Mouse (Mus musculus) embryonic facial prominence, embryonic 11.5 days (tissue): ENCODE results near the gene Xxylt1. TPM values are rescaled to one million over a fixed set of nuclear protein-coding genes. Genes with fewer than 3 reads are reported as not detected.

Experiments
- ATAC-seq: fragments of 200-750 bp; cut with Nextera tagmentation; replicated peaks from 2 replicates; pipeline ENCODE4 v1.8.0; 2017; ENCODE audit warnings: low read depth; ENCODE audit not compliant: insufficient number of reproducible peaks, low FRiP score, low TSS enrichment
- DNase-seq: peaks from one replicate; pipeline ENCODE4 v3.0.0-alpha.2; 2015; ENCODE audit warnings: low spot score
- H3K27ac ChIP-seq: fragments of 300-500 bp; sonication (generic); replicated peaks from 2 replicates; pipeline ENCODE4 v1.5.1; 2014; ENCODE audit warnings: mild to moderate bottlenecking, low read depth, low read length, control low read depth
- H3K27me3 ChIP-seq: fragments of 300-500 bp; sonication (generic); 2 replicates; pipeline ENCODE4 v1.6.1; 2014; ENCODE audit warnings: mild to moderate bottlenecking, low read length, moderate library complexity, mixed read lengths; ENCODE audit not compliant: control insufficient read depth, insufficient read depth
- H3K36me3 ChIP-seq: fragments of 300-500 bp; sonication (generic); replicated peaks from 2 replicates; pipeline ENCODE4 v1.6.1; 2014; ENCODE audit warnings: low read depth, mild to moderate bottlenecking, low read length, moderate library complexity, mixed read lengths; ENCODE audit not compliant: control insufficient read depth, insufficient read depth
- H3K4me1 ChIP-seq: fragments of 300-500 bp; sonication (generic); 2 replicates; pipeline ENCODE4 v1.6.1; 2014; ENCODE audit warnings: low read length, mixed read lengths; ENCODE audit not compliant: control insufficient read depth, insufficient read depth
- H3K4me2 ChIP-seq: fragments of 300-500 bp; sonication (generic); 2 replicates; pipeline ENCODE4 v1.6.1; 2014; ENCODE audit warnings: low read depth, mild to moderate bottlenecking, control low read depth, low read length, moderate library complexity
- H3K4me3 ChIP-seq: fragments of 300-500 bp; sonication (generic); 2 replicates; pipeline ENCODE4 v1.5.1; 2014; ENCODE audit warnings: low read depth, low read length, control low read depth
- H3K9ac ChIP-seq: fragments of 300-500 bp; sonication (generic); replicated peaks from 2 replicates; pipeline ENCODE4 v1.6.1; 2014; ENCODE audit warnings: mild to moderate bottlenecking, control low read depth, low read length
- H3K9me3 ChIP-seq: fragments of 300-500 bp; sonication (generic); replicated peaks from 2 replicates; pipeline ENCODE4 v1.6.1; 2016; ENCODE audit warnings: mild to moderate bottlenecking, low read length, inconsistent platforms, mixed read lengths; ENCODE audit not compliant: control insufficient read depth
- WGBS: fragments of 180-500 bp; shearing (Covaris S2); extraction: QIAGEN DNeasy Blood & Tissue Kit; methylation state at CpG from one replicate; pipeline ENCODE4 v1.1.7; 2014; 5-methylcytosine and 5-hydroxymethylcytosine counted together
- polyA plus RNA-seq: library from polyadenylated mRNA; unstranded; fragments of >200 nt; fragmentation: Nextera tagmentation; extraction: Ambion mirVana; gene quantifications from 2 replicates; pipeline ENCODE4 v1.2.1, GENCODE M21; 2014

Gene Xxylt1
- polyA plus RNA-seq, 1 experiment from 2014 or later: 16.3 TPM

GRCm38 (mm10) chr16:30939903-30940302 is 141.3 kb downstream of the Xxylt1 start:
- H3K9ac ChIP-seq: no peak overlapping the region
- no peaks in the 10 kb centered on the region for H3K27me3 ChIP-seq
- DNase-seq (peak; percentile 40), ATAC-seq (no peak)
- no peaks in the 10 kb centered on the region for H3K9me3 ChIP-seq
- 0% methylated on average over 3 of the region's 3 CpGs for WGBS
- H3K27ac ChIP-seq: no peak overlapping the region
- no peak overlapping the region for H3K4me2 ChIP-seq
- no peaks in the 10 kb centered on the region for H3K36me3 ChIP-seq
- no peaks in the 10 kb centered on the region for H3K4me1 ChIP-seq
- H3K4me3 ChIP-seq: no peak overlapping the region

GRCm38 (mm10) chr16:30939210-30939609 is 142.0 kb downstream of the Xxylt1 start:
- WGBS: 69% methylated on average over 8 of the region's 8 CpGs
- Histone ChIP-seq H3K4me3 (no peak overlapping the region), H3K4me2 (no peak overlapping the region), H3K9me3 (no peaks in the 10 kb centered on the region), H3K9ac (no peak overlapping the region), H3K36me3 (no peaks in the 10 kb centered on the region), H3K27ac (no peak overlapping the region), H3K4me1 (no peaks in the 10 kb centered on the region), H3K27me3 (no peaks in the 10 kb centered on the region)
- DNase-seq (peak; percentile 25), ATAC-seq (no peak)

GRCm38 (mm10) chr16:30938664-30939063 is 142.6 kb downstream of the Xxylt1 start:
- Histone ChIP-seq H3K9ac (no peak overlapping the region), H3K27me3 (no peaks in the 10 kb centered on the region), H3K9me3 (no peaks in the 10 kb centered on the region), H3K36me3 (no peaks in the 10 kb centered on the region), H3K4me2 (no peak overlapping the region), H3K4me1 (no peaks in the 10 kb centered on the region), H3K4me3 (no peak overlapping the region), H3K27ac (no peak overlapping the region)
- DNase-seq (no peak), ATAC-seq (no peak)
- 90% methylated on average over 3 of the region's 3 CpGs for WGBS

GRCm38 (mm10) chr16:30937665-30938064 is 143.6 kb downstream of the Xxylt1 start:
- Histone ChIP-seq H3K9me3 (no peaks in the 10 kb centered on the region), H3K4me3 (no peak overlapping the region), H3K4me1 (no peaks in the 10 kb centered on the region), H3K27ac (no peak overlapping the region), H3K36me3 (no peaks in the 10 kb centered on the region), H3K9ac (no peak overlapping the region), H3K4me2 (no peak overlapping the region), H3K27me3 (no peaks in the 10 kb centered on the region)
- 90% methylated on average over 3 of the region's 3 CpGs for WGBS
- DNase-seq: no peak
- no peak for ATAC-seq

- ATAC-seq (no peak), DNase-seq (no peak)
- Histone ChIP-seq H3K36me3 (no peaks in the 10 kb centered on the region), H3K4me2 (no peak overlapping the region), H3K27me3 (no peaks in the 10 kb centered on the region), H3K27ac (no peak overlapping the region), H3K9ac (no peak overlapping the region), H3K9me3 (no peaks in the 10 kb centered on the region), H3K4me3 (no peak overlapping the region), H3K4me1 (no peaks in the 10 kb centered on the region)
- WGBS: 26% methylated on average over 6 of the region's 6 CpGs
These were observed 144.8 kb downstream of the Xxylt1 start for GRCm38 (mm10) chr16:30936471-30936870.

- no peak for ATAC-seq
- H3K4me1 ChIP-seq: no peaks in the 10 kb centered on the region
- no peak for DNase-seq
- no peaks in the 10 kb centered on the region for H3K9me3 ChIP-seq
- 74% methylated on average over 7 of the region's 7 CpGs for WGBS
- no peaks in the 10 kb centered on the region for H3K36me3 ChIP-seq
- no peak overlapping the region for H3K4me2 ChIP-seq
- H3K27ac ChIP-seq: no peak overlapping the region
- H3K9ac ChIP-seq: no peak overlapping the region
- H3K4me3 ChIP-seq: no peak overlapping the region
- H3K27me3 ChIP-seq: no peaks in the 10 kb centered on the region
These were observed 145.2 kb downstream of the Xxylt1 start for GRCm38 (mm10) chr16:30936012-30936461.

GRCm38 (mm10) chr16:30934967-30935690 is 146.1 kb downstream of the Xxylt1 start:
- no peak overlapping the region for H3K4me2 ChIP-seq
- H3K9me3 ChIP-seq: no peaks in the 10 kb centered on the region
- H3K4me1 ChIP-seq: no peaks in the 10 kb centered on the region
- no peak for ATAC-seq
- no peak overlapping the region for H3K4me3 ChIP-seq
- H3K27ac ChIP-seq: no peak overlapping the region
- H3K9ac ChIP-seq: no peak overlapping the region
- no peaks in the 10 kb centered on the region for H3K27me3 ChIP-seq
- 59% methylated on average over 15 of the region's 15 CpGs for WGBS
- H3K36me3 ChIP-seq: no peaks in the 10 kb centered on the region
- no peak for DNase-seq

- Histone ChIP-seq H3K4me3 (no peak overlapping the region), H3K36me3 (no peaks in the 10 kb centered on the region), H3K27me3 (no peaks in the 10 kb centered on the region), H3K9me3 (no peaks in the 10 kb centered on the region), H3K27ac (no peak overlapping the region), H3K4me2 (no peak overlapping the region), H3K4me1 (no peaks in the 10 kb centered on the region), H3K9ac (no peak overlapping the region)
- 67% methylated on average over 11 of the region's 11 CpGs for WGBS
- DNase-seq: no peak
- no peak for ATAC-seq
These were observed 146.9 kb downstream of the Xxylt1 start for GRCm38 (mm10) chr16:30934205-30934780.
